Mouse (Mus musculus) neural tube, embryonic 14.5 days (tissue): ENCODE results near the gene Sprr3. TPM values are rescaled to one million over a fixed set of nuclear protein-coding genes. Genes with fewer than 3 reads are reported as not detected.

Experiments used
- polyA plus RNA-seq: library from polyadenylated mRNA; unstranded; fragments of >200 nt; fragmentation: Nextera tagmentation; extraction: Ambion mirVana; gene quantifications from 2 replicates; pipeline ENCODE4 v1.2.1, GENCODE M21; 2014

The Sprr3 gene
- polyA plus RNA-seq, 1 experiment from 2014 or later = not detected

Other genes with a start within 250 kb of the Sprr3 start
- gene Sprr2a1, start 242.9 kb downstream of the Sprr3 start, polyA plus RNA-seq = not detected in 2 replicates
- not detected in 2 replicates for gene Sprr2a2, start 242.8 kb downstream of the Sprr3 start, polyA plus RNA-seq
- gene Sprr2a3, start 173.3 kb downstream of the Sprr3 start, polyA plus RNA-seq = not detected in 2 replicates
- not detected in 2 replicates for gene Sprr2b, start 142.1 kb downstream of the Sprr3 start, polyA plus RNA-seq
- gene Sprr2d, start 119.6 kb downstream of the Sprr3 start, polyA plus RNA-seq = not detected in 2 replicates
- gene Sprr2e, start 106.6 kb downstream of the Sprr3 start, polyA plus RNA-seq = not detected in 2 replicates
- gene Sprr2f, start 93.5 kb downstream of the Sprr3 start, polyA plus RNA-seq = not detected in 2 replicates
- gene Sprr2h, start 73.0 kb downstream of the Sprr3 start, polyA plus RNA-seq = not detected in 2 replicates
- not detected in 2 replicates for gene Sprr2i, start 50.7 kb downstream of the Sprr3 start, polyA plus RNA-seq
- not detected in 2 replicates for gene Sprr2j-ps, start 40.6 kb downstream of the Sprr3 start, polyA plus RNA-seq
- gene Gm9774, start 29.3 kb downstream of the Sprr3 start, polyA plus RNA-seq = 5.1 and 7.9 TPM in 2 replicates
- gene Sprr2k, start 26.1 kb downstream of the Sprr3 start, polyA plus RNA-seq = not detected in 2 replicates
- gene Sprr1b, start 19.9 kb downstream of the Sprr3 start, polyA plus RNA-seq = not detected in 2 replicates
- gene Sprr1a, start 27.2 kb upstream of the Sprr3 start, polyA plus RNA-seq = not detected in 2 replicates
- gene Sprr4, start 41.8 kb upstream of the Sprr3 start, polyA plus RNA-seq = not detected in 2 replicates
- not detected in 2 replicates for gene 2310046K23Rik, start 75.8 kb upstream of the Sprr3 start, polyA plus RNA-seq
- gene Ivl, start 115.0 kb upstream of the Sprr3 start, polyA plus RNA-seq = not detected in 2 replicates
- gene Smcp, start 130.3 kb upstream of the Sprr3 start, polyA plus RNA-seq = not detected in 2 replicates
- not detected in 2 replicates for gene 2210017I01Rik, start 148.8 kb upstream of the Sprr3 start, polyA plus RNA-seq
- not detected in 2 replicates for gene Lce6a, start 162.9 kb upstream of the Sprr3 start, polyA plus RNA-seq
- gene Lce1a1, start 189.6 kb upstream of the Sprr3 start, polyA plus RNA-seq = not detected in 2 replicates
- gene Lce1b, start 198.2 kb upstream of the Sprr3 start, polyA plus RNA-seq = not detected in 2 replicates
- gene Lce1a2, start 211.6 kb upstream of the Sprr3 start, polyA plus RNA-seq = not detected in 2 replicates
- gene Lce1c, start 220.5 kb upstream of the Sprr3 start, polyA plus RNA-seq = not detected in 2 replicates
- not detected in 2 replicates for gene Lce1d, start 228.5 kb upstream of the Sprr3 start, polyA plus RNA-seq